Mouse (Mus musculus): ENCODE measurements around the gene Mb. TPM values are rescaled to one million over a fixed set of nuclear protein-coding genes. Genes with fewer than 3 reads are reported as not detected.
A peak's percentile ranks its signal among the peaks of the same experiment; 100 is the strongest.

Mb gene
- total and polyA plus RNA-seq, 2 experiments from 2014 or later: 0.33 to 3.6 TPM

- Histone ChIP-seq H3K4me3 (ENCODE audit: low read depth, low read length) (no peak overlapping the region), H3K4me2 (ENCODE audit: low read depth) (no peak overlapping the region), H3K27ac (ENCODE audit: low read depth, low read length) (no peak overlapping the region), H3K4me1 (ENCODE audit: insufficient read depth) (no peaks in the 10 kb centered on the region), H3K27me3 (ENCODE audit: insufficient read depth, low read length) (no peaks in the 10 kb centered on the region), H3K9me3 (ENCODE audit: low read length) (no peaks in the 10 kb centered on the region), H3K9ac (no peak overlapping the region), H3K36me3 (ENCODE audit: insufficient read depth) (no peaks in the 10 kb centered on the region)
- DNase-seq: no peak
- no peak for ATAC-seq
- TF ChIP-seq CTCF (IDR thresholded peaks at IDR 0.05; ENCODE audit: low read depth): no peak
- 52% methylated on average over 3 of the region's 3 CpGs for WGBS
These were observed 19.2 kb downstream of the Mb start for GRCm38 (mm10) chr15:77031271-77031670.

- H3K4me2 ChIP-seq (ENCODE audit: low read depth): no peak overlapping the region
- DNase-seq: peak; percentile 86
- WGBS: 24% methylated on average over 7 of the region's 7 CpGs
- H3K9me3 ChIP-seq (ENCODE audit: low read length): no peaks in the 10 kb centered on the region
- no peak overlapping the region for H3K9ac ChIP-seq
- no peaks in the 10 kb centered on the region for H3K36me3 ChIP-seq (ENCODE audit: insufficient read depth)
- H3K4me1 ChIP-seq (ENCODE audit: insufficient read depth): no peaks in the 10 kb centered on the region
- H3K27me3 ChIP-seq (ENCODE audit: insufficient read depth, low read length): no peaks in the 10 kb centered on the region
- peak; percentile 96 for TF ChIP-seq CTCF (IDR thresholded peaks at IDR 0.05; ENCODE audit: low read depth)
- H3K4me3 ChIP-seq (ENCODE audit: low read depth, low read length): no peak overlapping the region
- no peak overlapping the region for H3K27ac ChIP-seq (ENCODE audit: low read depth, low read length)
- peak; percentile 81 for ATAC-seq
These were observed 21.0 kb downstream of the Mb start for GRCm38 (mm10) chr15:77029331-77029991.

- H3K4me1 ChIP-seq (ENCODE audit: insufficient read depth): no peaks in the 10 kb centered on the region
- no peak overlapping the region for H3K4me3 ChIP-seq (ENCODE audit: low read depth, low read length)
- no peaks in the 10 kb centered on the region for H3K9me3 ChIP-seq (ENCODE audit: low read length)
- H3K4me2 ChIP-seq (ENCODE audit: low read depth): no peak overlapping the region
- no peak for ATAC-seq
- no peaks in the 10 kb centered on the region for H3K36me3 ChIP-seq (ENCODE audit: insufficient read depth)
- H3K27me3 ChIP-seq (ENCODE audit: insufficient read depth, low read length): no peaks in the 10 kb centered on the region
- no peak overlapping the region for H3K9ac ChIP-seq
- no peak overlapping the region for H3K27ac ChIP-seq (ENCODE audit: low read depth, low read length)
- DNase-seq: no peak
- WGBS: 76% methylated on average over 6 of the region's 6 CpGs
- TF ChIP-seq CTCF (IDR thresholded peaks at IDR 0.05; ENCODE audit: low read depth): no peak
These were observed 22.8 kb downstream of the Mb start for GRCm38 (mm10) chr15:77027675-77028074.

GRCm38 (mm10) chr15:77027117-77027516 lies 23.4 kb downstream of the Mb start:
- WGBS: 92% methylated on average over 3 of the region's 3 CpGs
- Histone ChIP-seq H3K9me3 (ENCODE audit: low read length) (no peaks in the 10 kb centered on the region), H3K4me2 (ENCODE audit: low read depth) (no peak overlapping the region), H3K27ac (ENCODE audit: low read depth, low read length) (no peak overlapping the region), H3K27me3 (ENCODE audit: insufficient read depth, low read length) (no peaks in the 10 kb centered on the region), H3K9ac (no peak overlapping the region), H3K4me3 (ENCODE audit: low read depth, low read length) (no peak overlapping the region), H3K36me3 (ENCODE audit: insufficient read depth) (no peaks in the 10 kb centered on the region), H3K4me1 (ENCODE audit: insufficient read depth) (no peaks in the 10 kb centered on the region)
- DNase-seq: no peak
- TF ChIP-seq CTCF (IDR thresholded peaks at IDR 0.05; ENCODE audit: low read depth): no peak
- no peak for ATAC-seq

GRCm38 (mm10) chr15:77025884-77026583 lies 24.4 kb downstream of the Mb start:
- Histone ChIP-seq H3K4me2 (ENCODE audit: low read depth) (no peak overlapping the region), H3K27ac (ENCODE audit: low read depth, low read length) (no peak overlapping the region), H3K9me3 (ENCODE audit: low read length) (no peaks in the 10 kb centered on the region), H3K4me1 (ENCODE audit: insufficient read depth) (no peaks in the 10 kb centered on the region), H3K4me3 (ENCODE audit: low read depth, low read length) (no peak overlapping the region), H3K9ac (no peak overlapping the region), H3K36me3 (ENCODE audit: insufficient read depth) (no peaks in the 10 kb centered on the region), H3K27me3 (ENCODE audit: insufficient read depth, low read length) (no peaks in the 10 kb centered on the region)
- ATAC-seq (peak; percentile 51; the same call in 1 of the 2 replicates), DNase-seq (peak; percentile 10)
- TF ChIP-seq CTCF (IDR thresholded peaks at IDR 0.05; ENCODE audit: low read depth): no peak
- 44% methylated on average over 5 of the region's 5 CpGs for WGBS

- Histone ChIP-seq H3K27me3 (ENCODE audit: insufficient read depth, low read length) (no peaks in the 10 kb centered on the region), H3K9me3 (ENCODE audit: low read length) (no peaks in the 10 kb centered on the region), H3K4me2 (ENCODE audit: low read depth) (no peak overlapping the region), H3K27ac (ENCODE audit: low read depth, low read length) (no peak overlapping the region), H3K4me3 (ENCODE audit: low read depth, low read length) (no peak overlapping the region), H3K4me1 (ENCODE audit: insufficient read depth) (no peaks in the 10 kb centered on the region), H3K9ac (no peak overlapping the region), H3K36me3 (ENCODE audit: insufficient read depth) (no peaks in the 10 kb centered on the region)
- no peak for TF ChIP-seq CTCF (IDR thresholded peaks at IDR 0.05; ENCODE audit: low read depth)
- ATAC-seq (no peak), DNase-seq (no peak)
- WGBS: 81% methylated on average over 5 of the region's 5 CpGs
These were observed 28.0 kb downstream of the Mb start for GRCm38 (mm10) chr15:77022401-77022957.

- ATAC-seq: no peak
- Histone ChIP-seq H3K36me3 (ENCODE audit: insufficient read depth) (no peaks in the 10 kb centered on the region), H3K4me1 (ENCODE audit: insufficient read depth) (no peaks in the 10 kb centered on the region), H3K27me3 (ENCODE audit: insufficient read depth, low read length) (no peaks in the 10 kb centered on the region), H3K9me3 (ENCODE audit: low read length) (no peaks in the 10 kb centered on the region), H3K4me2 (ENCODE audit: low read depth) (no peak overlapping the region), H3K27ac (ENCODE audit: low read depth, low read length) (no peak overlapping the region), H3K4me3 (ENCODE audit: low read depth, low read length) (no peak overlapping the region), H3K9ac (no peak overlapping the region)
- 87% methylated on average over 4 of the region's 4 CpGs for WGBS
- TF ChIP-seq CTCF (IDR thresholded peaks at IDR 0.05; ENCODE audit: low read depth): no peak
- DNase-seq: no peak
These were observed 28.6 kb downstream of the Mb start for GRCm38 (mm10) chr15:77021851-77022250.
